Mouse (Mus musculus) heart, adult 2 months (tissue): Measurements from ENCODE around the gene 3110082I17Rik.

Source experiments
- CTCF ChIP-seq: fragments of 200-600 bp; IDR thresholded peaks from 2 replicates; pipeline ENCODE4 v1.8.1; 2022; ENCODE audit warnings: antibody characterized with exemption, mild to moderate bottlenecking, moderate library complexity
- EP300 ChIP-seq: fragments of 200-500 bp; IDR thresholded peaks from 2 replicates; pipeline ENCODE4 v1.6.1; 2011; ENCODE audit warnings: low read depth, low read length, control low read depth; ENCODE audit not compliant: insufficient read depth

- TF ChIP-seq EP300 (no peak), CTCF (no peak)
These were observed 142.4 kb downstream of the 3110082I17Rik start for GRCm38 (mm10) chr5:139317751-139318504.
